Mouse (Mus musculus) kidney, postnatal 0 days (tissue): ENCODE measurements around the gene Rai1. TPM values are rescaled to one million over a fixed set of nuclear protein-coding genes. Genes with fewer than 3 reads are reported as not detected.
A peak's percentile ranks its signal among the peaks of the same experiment; 100 is the strongest.

ENCODE experiments used
- ATAC-seq: fragments of 200-750 bp; cut with Nextera tagmentation; replicated peaks from 2 replicates; pipeline ENCODE4 v1.8.0; 2017; ENCODE audit warnings: low read depth, moderate number of reproducible peaks, moderate TSS enrichment, moderate library complexity; ENCODE audit not compliant: low FRiP score
- DNase-seq: peaks from one replicate; pipeline ENCODE4 v3.0.0-alpha.2; 2016; ENCODE audit warnings: low spot score
- H3K27ac ChIP-seq: fragments of 300-500 bp; sonication (generic); 2 replicates; pipeline ENCODE4 v1.5.1; 2014; ENCODE audit warnings: mild to moderate bottlenecking
- H3K27me3 ChIP-seq: fragments of 300-500 bp; sonication (generic); 2 replicates; pipeline ENCODE4 v1.6.1; 2014; ENCODE audit warnings: low read length, mixed read lengths; ENCODE audit not compliant: insufficient read depth
- H3K36me3 ChIP-seq: fragments of 300-500 bp; sonication (generic); 2 replicates; pipeline ENCODE4 v1.6.1; 2014; ENCODE audit warnings: low read length, mixed read lengths; ENCODE audit not compliant: insufficient read depth
- H3K4me1 ChIP-seq: fragments of 300-500 bp; sonication (generic); replicated peaks from 2 replicates; pipeline ENCODE4 v1.6.1; 2014; ENCODE audit warnings: antibody characterized with exemption, low read length, mixed read lengths; ENCODE audit not compliant: insufficient read depth
- H3K4me2 ChIP-seq: fragments of 300-500 bp; sonication (generic); 2 replicates; pipeline ENCODE4 v1.6.1; 2014; ENCODE audit warnings: mild to moderate bottlenecking, low read length, moderate library complexity, mixed read lengths
- H3K4me3 ChIP-seq: fragments of 300-500 bp; sonication (generic); replicated peaks from 2 replicates; pipeline ENCODE4 v1.5.1; 2014; ENCODE audit warnings: low read depth, low read length
- H3K9ac ChIP-seq: fragments of 300-500 bp; sonication (generic); 2 replicates; pipeline ENCODE4 v1.6.1; 2014; ENCODE audit warnings: low read depth, low read length
- H3K9me3 ChIP-seq: fragments of 300-500 bp; sonication (generic); replicated peaks from 2 replicates; pipeline ENCODE4 v1.6.1; 2016; ENCODE audit warnings: low read length, inconsistent platforms, mixed read lengths
- CTCF ChIP-seq: IDR thresholded peaks from 2 replicates; pipeline ENCODE4 v1.5.1; 2016; ENCODE audit warnings: antibody characterized with exemption, low read depth, mild to moderate bottlenecking, moderate library complexity
- WGBS: fragments of 180-500 bp; shearing (Covaris S2); extraction: QIAGEN DNeasy Blood & Tissue Kit; methylation state at CpG from one replicate; pipeline ENCODE4 v1.1.7; 2014; 5-methylcytosine and 5-hydroxymethylcytosine counted together
- polyA plus RNA-seq: library from polyadenylated mRNA; unstranded; fragments of >200 nt; fragmentation: Nextera tagmentation; extraction: Ambion mirVana; gene quantifications from 2 replicates; pipeline ENCODE4 v1.2.1, GENCODE M21; 2015

Gene Rai1
- polyA plus RNA-seq, 1 experiment from 2014 or later: 15.2 TPM

DNA sequence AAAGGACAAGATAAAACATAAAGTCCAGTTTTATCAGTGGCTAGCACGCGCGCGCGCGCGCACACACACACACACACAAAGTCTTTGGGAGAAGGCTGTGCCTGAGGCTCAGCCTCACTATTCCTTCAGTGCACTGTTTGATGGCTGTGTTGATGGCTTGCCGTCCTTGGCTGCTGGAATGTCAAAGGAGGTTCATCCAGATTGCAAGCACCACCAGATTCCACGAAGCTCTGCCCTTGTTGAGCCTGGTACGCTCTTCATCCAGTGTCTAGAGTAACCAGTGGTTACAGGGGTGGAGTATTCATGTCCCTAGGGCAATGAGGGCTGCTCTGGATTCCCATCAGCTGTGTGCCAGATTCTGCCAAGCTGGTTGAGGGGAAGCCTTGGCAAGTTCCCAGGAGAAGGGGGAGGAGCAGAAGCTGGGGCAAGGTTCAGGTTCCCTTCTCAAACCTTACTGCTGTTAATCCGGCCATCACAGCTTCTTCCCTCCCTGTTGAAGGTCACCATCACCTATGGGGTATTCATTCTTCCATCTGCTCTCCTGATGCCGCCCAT lies 77.4 kb downstream of the Rai1 start:
- DNase-seq (peak; percentile 43), ATAC-seq (no peak)
- H3K27me3 ChIP-seq: no peaks in the 10 kb centered on the region
- peaks cover 35% of the 10 kb centered on the region for H3K4me1 ChIP-seq
- no peak for TF ChIP-seq CTCF
- H3K9me3 ChIP-seq: no peaks in the 10 kb centered on the region
- peaks cover 23% of the 10 kb centered on the region for H3K36me3 ChIP-seq
- H3K9ac ChIP-seq: no peak overlapping the region
- no peak overlapping the region for H3K4me2 ChIP-seq
- H3K4me3 ChIP-seq: no peak overlapping the region
- 76% methylated on average over 12 of the region's 12 CpGs for WGBS
- no peak overlapping the region for H3K27ac ChIP-seq

GRCm38 (mm10) chr11:60182741-60183140 lies 77.9 kb downstream of the Rai1 start:
- H3K9me3 ChIP-seq: no peaks in the 10 kb centered on the region
- WGBS: 57% methylated on average over 2 of the region's 2 CpGs
- TF ChIP-seq CTCF: no peak
- no peaks in the 10 kb centered on the region for H3K27me3 ChIP-seq
- no peak overlapping the region for H3K4me2 ChIP-seq
- H3K36me3 ChIP-seq: peaks cover 26% of the 10 kb centered on the region
- no peak overlapping the region for H3K9ac ChIP-seq
- H3K4me1 ChIP-seq: peaks cover 30% of the 10 kb centered on the region
- no peak overlapping the region for H3K27ac ChIP-seq
- no peak overlapping the region for H3K4me3 ChIP-seq
- ATAC-seq (no peak), DNase-seq (no peak)

DNA sequence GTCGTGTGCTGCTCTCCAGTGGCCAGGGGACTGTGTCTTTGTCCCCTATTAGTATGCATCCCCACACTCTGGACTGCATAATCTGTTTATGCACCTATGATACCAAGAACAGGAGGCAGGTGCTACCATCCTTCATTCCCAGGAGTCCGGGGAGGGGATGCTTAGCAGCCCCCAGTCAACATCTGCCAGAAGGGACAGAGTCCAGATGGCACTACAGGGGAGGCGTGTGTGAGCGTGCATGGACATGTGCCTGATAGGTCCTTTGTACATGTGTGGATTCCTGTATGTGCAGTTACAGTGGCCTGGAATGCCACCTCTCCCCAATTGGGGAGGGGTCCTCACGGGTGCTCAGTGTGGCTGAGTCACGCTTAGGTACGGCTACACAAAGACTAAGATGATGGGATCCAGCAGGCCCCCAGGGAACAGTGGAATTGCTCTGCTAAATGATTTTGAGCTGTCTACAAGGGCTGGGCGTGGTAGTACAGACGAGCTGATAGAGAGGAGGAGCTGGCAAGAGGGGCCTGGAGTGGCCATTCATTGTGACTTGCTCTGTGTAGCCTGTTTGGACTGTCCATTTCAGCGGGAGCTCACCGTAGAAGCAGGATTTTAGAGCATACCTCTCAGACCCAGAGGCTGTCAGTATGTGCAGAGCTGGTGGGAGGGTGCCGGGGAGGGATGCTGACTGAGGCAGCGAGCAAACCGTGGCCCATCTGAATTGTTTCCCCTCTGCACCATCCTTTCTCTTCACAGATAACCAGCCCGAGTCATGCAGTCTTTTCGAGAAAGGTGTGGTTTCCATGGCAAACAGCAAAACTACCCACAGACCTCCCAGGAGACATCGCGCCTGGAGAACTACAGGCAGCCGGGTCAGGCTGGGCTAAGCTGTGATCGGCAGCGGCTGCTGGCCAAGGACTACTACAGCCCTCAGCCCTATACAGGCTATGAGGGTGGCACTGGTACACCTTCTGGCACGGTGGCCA lies 79.8 kb downstream of the Rai1 start:
- 66% methylated on average over 22 of the region's 22 CpGs for WGBS
- peaks cover 44% of the 10 kb centered on the region for H3K36me3 ChIP-seq
- no peak for DNase-seq
- no peak overlapping the region for H3K9ac ChIP-seq
- no peaks in the 10 kb centered on the region for H3K9me3 ChIP-seq
- H3K4me3 ChIP-seq: no peak overlapping the region
- no peaks in the 10 kb centered on the region for H3K27me3 ChIP-seq
- H3K4me2 ChIP-seq: no peak overlapping the region
- no peak overlapping the region for H3K27ac ChIP-seq
- TF ChIP-seq CTCF: no peak
- H3K4me1 ChIP-seq: peaks cover 20% of the 10 kb centered on the region; the same call in 1 of the 2 replicates
- ATAC-seq: no peak

DNA sequence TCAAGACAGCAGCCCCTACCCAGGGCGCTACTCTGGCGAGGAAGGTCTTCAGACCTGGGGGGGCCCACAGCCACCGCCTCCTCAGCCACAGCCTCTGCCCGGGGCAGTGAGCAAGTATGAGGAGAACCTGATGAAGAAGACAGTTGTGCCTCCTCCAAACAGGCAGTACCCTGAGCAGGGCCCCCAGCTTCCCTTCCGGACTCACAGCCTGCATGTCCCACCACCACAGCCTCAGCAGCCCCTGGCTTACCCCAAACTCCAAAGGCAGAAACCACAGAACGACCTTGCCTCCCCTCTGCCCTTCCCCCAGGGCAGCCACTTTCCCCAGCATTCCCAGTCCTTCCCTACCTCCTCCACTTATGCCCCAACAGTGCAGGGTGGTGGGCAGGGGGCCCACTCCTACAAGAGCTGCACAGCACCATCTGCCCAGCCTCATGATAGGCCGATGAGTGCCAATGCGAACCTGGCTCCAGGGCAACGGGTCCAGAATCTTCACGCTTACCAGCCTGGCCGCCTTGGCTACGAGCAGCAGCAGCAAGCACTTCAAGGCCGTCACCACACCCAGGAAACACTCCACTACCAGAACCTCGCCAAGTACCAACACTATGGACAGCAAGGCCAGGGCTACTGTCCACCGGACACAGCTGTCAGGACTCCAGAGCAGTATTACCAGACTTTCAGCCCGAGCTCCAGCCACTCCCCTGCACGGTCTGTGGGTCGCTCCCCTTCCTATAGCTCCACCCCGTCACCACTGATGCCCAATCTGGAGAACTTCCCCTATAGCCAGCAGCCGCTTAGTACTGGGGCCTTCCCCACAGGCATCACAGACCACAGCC lies 80.8 kb downstream of the Rai1 start:
- H3K4me2 ChIP-seq: no peak overlapping the region
- peaks cover 20% of the 10 kb centered on the region; the same call in 1 of the 2 replicates for H3K4me1 ChIP-seq
- H3K9me3 ChIP-seq: no peaks in the 10 kb centered on the region
- ATAC-seq: no peak
- peak; percentile 49 for DNase-seq
- no peak overlapping the region for H3K9ac ChIP-seq
- 63% methylated on average over 20 of the region's 20 CpGs for whole genome bisulfite sequencing
- H3K4me3 ChIP-seq: no peak overlapping the region
- no peak for TF ChIP-seq CTCF
- no peak overlapping the region for H3K27ac ChIP-seq
- H3K36me3 ChIP-seq: peaks cover 46% of the 10 kb centered on the region
- no peaks in the 10 kb centered on the region for H3K27me3 ChIP-seq

- no peak for ATAC-seq
- WGBS: 84% methylated on average over 11 of the region's 11 CpGs
- no peak overlapping the region for H3K9ac ChIP-seq
Measured at GRCm38 (mm10) chr11:60187070-60187469, 82.3 kb downstream of the Rai1 start.

More at GRCm38 (mm10) chr11:60187070-60187469, 82.3 kb downstream of the Rai1 start:
- H3K9me3 ChIP-seq: no peaks in the 10 kb centered on the region
- DNase-seq: no peak
- peaks cover 51% of the 10 kb centered on the region for H3K36me3 ChIP-seq
- no peak overlapping the region for H3K4me2 ChIP-seq
- no peak overlapping the region for H3K4me3 ChIP-seq
- H3K27ac ChIP-seq: no peak overlapping the region
- H3K4me1 ChIP-seq: peaks cover 18% of the 10 kb centered on the region; the same call in 1 of the 2 replicates
- TF ChIP-seq CTCF: no peak
- no peaks in the 10 kb centered on the region for H3K27me3 ChIP-seq
